Mouse (Mus musculus) CD4-positive naive resting alpha-beta T cell, adult 76 days (primary cell): ENCODE results near the gene Tmem220. TPM values are rescaled to one million over a fixed set of nuclear protein-coding genes. Genes with fewer than 3 reads are reported as not detected.

Experiments used
- total RNA-seq: library from RNA; stranded (reverse); gene quantifications from one replicate; pipeline ENCODE4 v1.2.4, GENCODE M21; 2023

The Tmem220 gene
- 0.50 TPM for total RNA-seq

GRCm38 (mm10) chr11:67024867-67025477 lies at the start of gene Tmem220:
Tmem220 (plus strand) TSS chr11:67025154.

GRCm38 (mm10) chr11:67052321-67052952 lies 27.5 kb downstream of the Tmem220 start, which contains the start of the genes Adprm and Sco1:
Adprm (minus strand) TSS chr11:67052594.
Sco1 (plus strand) TSS chr11:67052670.

GRCm38 (mm10) chr11:67078000-67078399 lies 53.0 kb downstream of the Tmem220 start, which contains the start of gene Myh3:
Myh3 (plus strand) TSS chr11:67078300.

Other genes with a start within 250 kb of the Tmem220 start
- gene Pirt, start 113.2 kb upstream of the Tmem220 start, total RNA-seq: not detected
- not detected for gene Tmem238l, start 68.5 kb upstream of the Tmem220 start, total RNA-seq
- 44.1 TPM for gene Adprm, start 27.4 kb downstream of the Tmem220 start, total RNA-seq
- gene Sco1, start 27.5 kb downstream of the Tmem220 start, total RNA-seq: 11.0 TPM
- not detected for gene Myh3, start 53.1 kb downstream of the Tmem220 start, total RNA-seq
- gene Myh2, start 145.9 kb downstream of the Tmem220 start, total RNA-seq: not detected
- gene Myh1, start 174.9 kb downstream of the Tmem220 start, total RNA-seq: not detected
- gene Myh4, start 212.9 kb downstream of the Tmem220 start, total RNA-seq: not detected